Mouse (Mus musculus) brain, embryonic 14.5 days (tissue): ENCODE data around the gene Rft1.

Experiments
- CTCF ChIP-seq: fragments of 200-500 bp; IDR thresholded peaks from 2 replicates; pipeline ENCODE4 v1.5.1; 2012; ENCODE audit warnings: inconsistent platforms, mild to moderate bottlenecking, moderate library complexity, borderline replicate concordance; ENCODE audit not compliant: insufficient read depth, insufficient read length; ENCODE audit errors: extremely low read depth
- POLR2A ChIP-seq: fragments of 200-500 bp; IDR thresholded peaks from 2 replicates; pipeline ENCODE4 v1.6.1; 2012; ENCODE audit warnings: mild to moderate bottlenecking, inconsistent platforms, borderline replicate concordance; ENCODE audit not compliant: poor library complexity, insufficient read depth, insufficient read length, severe bottlenecking; ENCODE audit errors: extremely low read depth

- TF ChIP-seq POLR2A (no peak), CTCF (no peak)
Observed at GRCm38 (mm10) chr14:30630811-30631576, 23.2 kb upstream of the Rft1 start.
